Mouse (Mus musculus) kidney, adult 2 months (tissue): Measurements from ENCODE around the gene Zfp53. TPM values are rescaled to one million over a fixed set of nuclear protein-coding genes. Genes with fewer than 3 reads are reported as not detected.
A peak's percentile ranks its signal among the peaks of the same experiment; 100 is the strongest.

Source experiments
- DNase-seq: peaks from one replicate; pipeline ENCODE4 v3.0.0; 2021
- H3K27ac ChIP-seq: fragments of 200-500 bp; 2 replicates; pipeline ENCODE4 v1.5.1; 2012; ENCODE audit warnings: low read depth, low read length, control low read depth, inconsistent platforms; ENCODE audit not compliant: insufficient read depth
- H3K27me3 ChIP-seq: fragments of 200-500 bp; replicated peaks from 2 replicates; pipeline ENCODE4 v1.6.1; 2012; ENCODE audit warnings: mild to moderate bottlenecking, moderate library complexity, low read length, inconsistent platforms; ENCODE audit not compliant: control insufficient read depth, insufficient read depth
- H3K36me3 ChIP-seq: fragments of 200-500 bp; 2 replicates; pipeline ENCODE4 v1.6.1; 2012; ENCODE audit warnings: mild to moderate bottlenecking, moderate library complexity, low read length, inconsistent platforms; ENCODE audit not compliant: control insufficient read depth, insufficient read depth
- H3K4me1 ChIP-seq: fragments of 200-500 bp; 2 replicates; pipeline ENCODE4 v1.6.1; 2011; ENCODE audit warnings: low read length; ENCODE audit not compliant: control insufficient read depth, insufficient read depth
- H3K4me3 ChIP-seq: fragments of 200-500 bp; 2 replicates; pipeline ENCODE4 v1.5.1; 2011; ENCODE audit warnings: mild to moderate bottlenecking, low read depth, low read length, control low read depth; ENCODE audit not compliant: insufficient read depth
- CTCF ChIP-seq: fragments of 200-500 bp; conservative IDR thresholded peaks from 2 replicates; pipeline ENCODE4 v1.5.1; 2011; ENCODE audit warnings: low read depth, mild to moderate bottlenecking, control low read depth, low read length, moderate library complexity, mixed read lengths; ENCODE audit not compliant: insufficient read depth, insufficient read length
- POLR2A ChIP-seq: fragments of 200-500 bp; IDR thresholded peaks from one replicate; pipeline ENCODE4 v1.6.1; 2011; ENCODE audit warnings: low read depth, low read length, control low read depth
- WGBS: fragments of 180-500 bp; shearing (Covaris S2); methylation state at CpG from one replicate; pipeline ENCODE4 v1.1.7; 2018; 5-methylcytosine and 5-hydroxymethylcytosine counted together
- polyA plus RNA-seq: library from polyadenylated mRNA; depleted of rRNA; stranded (reverse); fragments of >200 nt; gene quantifications from 2 replicates; pipeline ENCODE4 v1.2.3, GENCODE M21; 2012

The Zfp53 gene
- polyA plus RNA-seq, 1 experiment, result 1.2 TPM

- no peak overlapping the region for H3K4me3 ChIP-seq
- no peak for DNase-seq
Observed at GRCm38 (mm10) chr17:21504524-21504923, 15.7 kb downstream of the Zfp53 start.

GRCm38 (mm10) chr17:21506258-21506657 is 17.5 kb downstream of the Zfp53 start:
- H3K27ac ChIP-seq, result no peak overlapping the region
- TF ChIP-seq POLR2A, result no peak
- peaks cover 2% of the 10 kb centered on the region; the same call in 1 of the 2 replicates for H3K36me3 ChIP-seq
- H3K4me3 ChIP-seq, result no peak overlapping the region
- no peak for DNase-seq
- 98% methylated on average over 3 of the region's 3 CpGs for WGBS
- H3K27me3 ChIP-seq, result no peaks in the 10 kb centered on the region
- H3K4me1 ChIP-seq, result no peaks in the 10 kb centered on the region

More at GRCm38 (mm10) chr17:21504524-21504923, 15.7 kb downstream of the Zfp53 start:
- Histone ChIP-seq H3K27ac (no peak overlapping the region), H3K27me3 (no peaks in the 10 kb centered on the region), H3K36me3 (peaks cover 2% of the 10 kb centered on the region; the same call in 1 of the 2 replicates), H3K4me1 (no peaks in the 10 kb centered on the region)
- 100% methylated on average over 1 of the region's 1 CpGs for WGBS
- TF ChIP-seq CTCF (no peak), POLR2A (no peak)

GRCm38 (mm10) chr17:21509756-21510155 is 21.0 kb downstream of the Zfp53 start:
- Histone ChIP-seq H3K36me3 (peaks cover 2% of the 10 kb centered on the region; the same call in 1 of the 2 replicates), H3K4me3 (no peak overlapping the region), H3K4me1 (no peaks in the 10 kb centered on the region), H3K27ac (no peak overlapping the region), H3K27me3 (no peaks in the 10 kb centered on the region)
- DNase-seq, result no peak
- TF ChIP-seq CTCF (no peak), POLR2A (no peak)

GRCm38 (mm10) chr17:21515403-21516105 is 26.8 kb downstream of the Zfp53 start:
- Histone ChIP-seq H3K36me3 (no peaks in the 10 kb centered on the region), H3K4me3 (0 out of 2 replicates have a peak overlapping the region, but pooled peaks have one; percentile 31), H3K27ac (peak overlapping the region; percentile 76), H3K4me1 (peaks cover 5% of the 10 kb centered on the region; the same call in 1 of the 2 replicates), H3K27me3 (no peaks in the 10 kb centered on the region)
- under 1% methylated on average over 8 of the region's 8 CpGs for WGBS
- TF ChIP-seq CTCF (peak; percentile 29; the same call in 1 of the 2 replicates), POLR2A (no peak)
- DNase-seq, result peak; percentile 85

- WGBS, result under 1% methylated on average over 37 of the region's 37 CpGs
- Histone ChIP-seq H3K4me3 (peak overlapping the region; percentile 66), H3K4me1 (peaks cover 5% of the 10 kb centered on the region; the same call in 1 of the 2 replicates), H3K36me3 (no peaks in the 10 kb centered on the region), H3K27ac (peak overlapping the region; percentile 73), H3K27me3 (no peaks in the 10 kb centered on the region)
- TF ChIP-seq POLR2A (peak; percentile 40), CTCF (no peak)
- DNase-seq, result peak; percentile 84
Observed at GRCm38 (mm10) chr17:21516201-21517129, 27.7 kb downstream of the Zfp53 start.

GRCm38 (mm10) chr17:21517130-21517671 is 28.4 kb downstream of the Zfp53 start:
- 24% methylated on average over 4 of the region's 4 CpGs for WGBS
- H3K27ac ChIP-seq, result peak overlapping the region; percentile 73
- H3K4me3 ChIP-seq, result peak overlapping the region; percentile 66; the same call in 1 of the 2 replicates
- H3K36me3 ChIP-seq, result no peaks in the 10 kb centered on the region
- H3K4me1 ChIP-seq, result peaks cover 5% of the 10 kb centered on the region; the same call in 1 of the 2 replicates
- TF ChIP-seq POLR2A (no peak), CTCF (no peak)
- no peaks in the 10 kb centered on the region for H3K27me3 ChIP-seq
- no peak for DNase-seq
